Mouse (Mus musculus) gastrocnemius, postnatal 14 days (tissue): Measurements from ENCODE around the gene Hsd17b11. TPM values are rescaled to one million over a fixed set of nuclear protein-coding genes. Genes with fewer than 3 reads are reported as not detected.

ENCODE experiments used
- microRNA-seq, 2 experiments: library from miRNA; unstranded; fragments of <30 nt; microRNA quantifications; one replicate each; pipeline ENCODE4 v1.2.0; 2021
- total RNA-seq, 2 experiments: library from RNA; stranded (reverse); gene quantifications; 2 replicates each; pipeline ENCODE4 v1.2.3; 2021

Gene Hsd17b11
- total RNA-seq, 2 experiments from 2014 or later: 13.7 to 14.1 TPM

Small RNAs within 50 kb of the gene (microRNA-seq; reads per million reads assigned to microRNA genes)
- 0.96 to 1.0 reads per million in 2 experiments for gene Mir5619

Other genes with a start within 250 kb of the Hsd17b11 start
- 10 to 100 TPM; 18.1 to 21.5 TPM for gene Klhl8, start 110.7 kb downstream of the Hsd17b11 start, total RNA-seq
- not detected for gene Hsd17b13, start 44.5 kb downstream of the Hsd17b11 start, total RNA-seq
- 10 to 100 TPM; 52.1 to 53.6 TPM for gene Nudt9, start 24.4 kb upstream of the Hsd17b11 start, total RNA-seq
- not detected for gene Gm17660, start 55.7 kb upstream of the Hsd17b11 start, total RNA-seq
- gene Sparcl1, start 91.8 kb upstream of the Hsd17b11 start, total RNA-seq: 100 to 1,000 TPM; 243 to 252 TPM
- not detected for gene Dspp, start 148.8 kb upstream of the Hsd17b11 start, total RNA-seq
- gene Dmp1, start 180.7 kb upstream of the Hsd17b11 start, total RNA-seq: 1 to 10 TPM; 2.7 to 4.2 TPM